Mouse (Mus musculus) ES-Bruce4 (cell line): ENCODE results near the gene Atp6v0d1. TPM values are rescaled to one million over a fixed set of nuclear protein-coding genes. Genes with fewer than 3 reads are reported as not detected.

Experiments used
- H3K27ac ChIP-seq: 2 replicates; pipeline ENCODE4 v1.5.1; 2012; ENCODE audit warnings: low read length, inconsistent platforms; ENCODE audit not compliant: insufficient read depth
- H3K27me3 ChIP-seq: 2 replicates; pipeline ENCODE4 v1.6.1; 2012; ENCODE audit warnings: mild to moderate bottlenecking, low read length, inconsistent platforms; ENCODE audit not compliant: control insufficient read depth, poor library complexity, insufficient read depth, severe bottlenecking
- H3K36me3 ChIP-seq: 2 replicates; pipeline ENCODE4 v1.6.1; 2012; ENCODE audit warnings: inconsistent platforms, mild to moderate bottlenecking, low read length, moderate library complexity; ENCODE audit not compliant: control insufficient read depth, poor library complexity, insufficient read depth, severe bottlenecking
- H3K4me1 ChIP-seq: one replicate; pipeline ENCODE4 v1.8.1; 2011; ENCODE audit warnings: low read length; ENCODE audit not compliant: control insufficient read depth, insufficient read depth
- H3K4me3 ChIP-seq: 2 replicates; pipeline ENCODE4 v1.5.1; 2011; ENCODE audit warnings: low read depth, mild to moderate bottlenecking, low read length
- H3K9ac ChIP-seq: 2 replicates; pipeline ENCODE4 v1.6.1; 2012; ENCODE audit warnings: low read depth, mild to moderate bottlenecking, inconsistent platforms; ENCODE audit not compliant: poor library complexity, severe bottlenecking
- H3K9me3 ChIP-seq: replicated peaks from 2 replicates; pipeline ENCODE4 v1.6.1; 2012; ENCODE audit warnings: mild to moderate bottlenecking, low read length, inconsistent platforms; ENCODE audit not compliant: control insufficient read depth, poor library complexity, insufficient read depth, severe bottlenecking
- CTCF ChIP-seq: IDR thresholded peaks from one replicate; pipeline ENCODE4 v1.8.1; 2011; ENCODE audit warnings: low read depth, low read length
- EP300 ChIP-seq: IDR thresholded peaks from 2 replicates; pipeline ENCODE4 v1.6.1; 2011; ENCODE audit warnings: low read depth, low read length; ENCODE audit not compliant: insufficient read depth
- POLR2A ChIP-seq: IDR thresholded peaks from one replicate; pipeline ENCODE4 v1.8.1; 2011; ENCODE audit warnings: low read length; ENCODE audit not compliant: insufficient read depth
- polyA plus RNA-seq: library from polyadenylated mRNA; stranded (reverse); fragments of >200 nt; gene quantifications from 2 replicates; pipeline ENCODE4 v1.2.4, GENCODE M21; 2011; ENCODE audit warnings: low read depth; ENCODE audit not compliant: missing spikeins, insufficient read depth, insufficient read length

Gene Atp6v0d1
- polyA plus RNA-seq, 1 experiment: 78.4 TPM

- Histone ChIP-seq H3K4me1 (no peaks in the 10 kb centered on the region), H3K9me3 (no peaks in the 10 kb centered on the region), H3K36me3 (no peaks in the 10 kb centered on the region), H3K27me3 (no peaks in the 10 kb centered on the region; the same call in 1 of the 2 replicates), H3K27ac (no peak overlapping the region), H3K4me3 (no peak overlapping the region), H3K9ac (no peak overlapping the region)
- TF ChIP-seq EP300: no peak
- no peak for TF ChIP-seq CTCF
- no peak for TF ChIP-seq POLR2A
These were observed 13.9 kb upstream of the Atp6v0d1 start for GRCm38 (mm10) chr8:105579719-105580118.

- H3K27me3 ChIP-seq: no peaks in the 10 kb centered on the region
- no peak overlapping the region for H3K4me3 ChIP-seq
- H3K36me3 ChIP-seq: no peaks in the 10 kb centered on the region
- H3K27ac ChIP-seq: no peak overlapping the region
- H3K4me1 ChIP-seq: no peaks in the 10 kb centered on the region
- H3K9ac ChIP-seq: no peak overlapping the region
- H3K9me3 ChIP-seq: no peaks in the 10 kb centered on the region
- TF ChIP-seq EP300 (no peak), CTCF (no peak), POLR2A (no peak)
These were observed 9.7 kb upstream of the Atp6v0d1 start for GRCm38 (mm10) chr8:105575538-105575937.

- Histone ChIP-seq H3K27ac (peak overlapping the region; percentile 64), H3K27me3 (no peaks in the 10 kb centered on the region), H3K4me1 (no peaks in the 10 kb centered on the region), H3K9me3 (no peaks in the 10 kb centered on the region), H3K9ac (0 out of 2 replicates have a peak overlapping the region, but pooled peaks have one; percentile 41), H3K36me3 (no peaks in the 10 kb centered on the region), H3K4me3 (no peak overlapping the region)
- no peak for TF ChIP-seq CTCF
These were observed 8.9 kb upstream of the Atp6v0d1 start for GRCm38 (mm10) chr8:105574741-105575140.

- TF ChIP-seq POLR2A (no peak), EP300 (no peak), CTCF (no peak)
- H3K9ac ChIP-seq: no peak overlapping the region
- H3K27me3 ChIP-seq: no peaks in the 10 kb centered on the region
- no peaks in the 10 kb centered on the region for H3K4me1 ChIP-seq
- H3K36me3 ChIP-seq: no peaks in the 10 kb centered on the region
- no peak overlapping the region for H3K4me3 ChIP-seq
- H3K27ac ChIP-seq: no peak overlapping the region
- H3K9me3 ChIP-seq: no peaks in the 10 kb centered on the region
These were observed 7.6 kb upstream of the Atp6v0d1 start for GRCm38 (mm10) chr8:105573427-105573826.

GRCm38 (mm10) chr8:105571810-105572209 is 6.0 kb upstream of the Atp6v0d1 start:
- Histone ChIP-seq H3K9me3 (no peaks in the 10 kb centered on the region), H3K9ac (no peak overlapping the region), H3K4me1 (no peaks in the 10 kb centered on the region), H3K4me3 (no peak overlapping the region), H3K27ac (no peak overlapping the region), H3K27me3 (no peaks in the 10 kb centered on the region), H3K36me3 (no peaks in the 10 kb centered on the region)
- no peak for TF ChIP-seq EP300
- TF ChIP-seq CTCF: no peak
- no peak for TF ChIP-seq POLR2A

GRCm38 (mm10) chr8:105566703-105567595 is 1.1 kb upstream of the Atp6v0d1 start:
- Histone ChIP-seq H3K27me3 (no peaks in the 10 kb centered on the region), H3K4me3 (peak overlapping the region; percentile 71), H3K4me1 (no peaks in the 10 kb centered on the region), H3K27ac (no peak overlapping the region), H3K9ac (peak overlapping the region; percentile 57), H3K9me3 (no peaks in the 10 kb centered on the region), H3K36me3 (no peaks in the 10 kb centered on the region)
- TF ChIP-seq POLR2A: no peak
- TF ChIP-seq EP300: no peak
- TF ChIP-seq CTCF: no peak
